Mouse (Mus musculus) kidney, embryonic 15.5 days (tissue): Measurements from ENCODE around the gene Abcg2. TPM values are rescaled to one million over a fixed set of nuclear protein-coding genes. Genes with fewer than 3 reads are reported as not detected.

ENCODE experiments used
- ATAC-seq: fragments of 200-750 bp; cut with Nextera tagmentation; replicated peaks from 2 replicates; pipeline ENCODE4 v1.8.0; 2017; ENCODE audit warnings: moderate TSS enrichment; ENCODE audit not compliant: low FRiP score
- H3K27ac ChIP-seq: fragments of 300-500 bp; sonication (generic); 2 replicates; pipeline ENCODE4 v1.5.1; 2015; ENCODE audit warnings: mild to moderate bottlenecking, inconsistent platforms
- H3K27me3 ChIP-seq: fragments of 300-500 bp; sonication (generic); 2 replicates; pipeline ENCODE4 v1.6.1; 2015; ENCODE audit warnings: inconsistent platforms
- H3K36me3 ChIP-seq: fragments of 300-500 bp; sonication (generic); 2 replicates; pipeline ENCODE4 v1.6.1; 2015; ENCODE audit warnings: inconsistent platforms
- H3K4me1 ChIP-seq: fragments of 300-500 bp; sonication (generic); 2 replicates; pipeline ENCODE4 v1.6.1; 2015; ENCODE audit warnings: inconsistent platforms
- H3K4me2 ChIP-seq: fragments of 300-500 bp; sonication (generic); 2 replicates; pipeline ENCODE4 v1.6.1; 2015; ENCODE audit warnings: moderate library complexity, mild to moderate bottlenecking, inconsistent platforms
- H3K4me3 ChIP-seq: fragments of 300-500 bp; sonication (generic); replicated peaks from 2 replicates; pipeline ENCODE4 v1.5.1; 2015; ENCODE audit warnings: mild to moderate bottlenecking, inconsistent platforms
- H3K9ac ChIP-seq: fragments of 300-500 bp; sonication (generic); 2 replicates; pipeline ENCODE4 v1.6.1; 2015; ENCODE audit warnings: mild to moderate bottlenecking, inconsistent platforms
- H3K9me3 ChIP-seq: fragments of 300-500 bp; sonication (generic); replicated peaks from 2 replicates; pipeline ENCODE4 v1.6.1; 2016; ENCODE audit warnings: inconsistent platforms
- WGBS: fragments of 180-500 bp; shearing (Covaris S2); methylation state at CpG from one replicate; pipeline ENCODE4 v1.1.7; 2015; ENCODE audit warnings: mixed read lengths; 5-methylcytosine and 5-hydroxymethylcytosine counted together
- polyA plus RNA-seq: library from polyadenylated mRNA; unstranded; fragments of >200 nt; fragmentation: Nextera tagmentation; extraction: Ambion mirVana; gene quantifications from 2 replicates; pipeline ENCODE4 v1.2.1, GENCODE M21; 2015

Abcg2 gene
- polyA plus RNA-seq, 1 experiment from 2014 or later = 95.7 TPM

GRCm38 (mm10) chr6:58694765-58695164, 110.4 kb downstream of the Abcg2 start:
- no peak overlapping the region for H3K4me3 ChIP-seq
- ATAC-seq = no peak
- no peaks in the 10 kb centered on the region for H3K27me3 ChIP-seq
- H3K9me3 ChIP-seq = no peaks in the 10 kb centered on the region
- H3K9ac ChIP-seq = no peak overlapping the region
- H3K27ac ChIP-seq = no peak overlapping the region
- peaks cover 13% of the 10 kb centered on the region for H3K36me3 ChIP-seq
- WGBS = 88% methylated on average over 1 of the region's 1 CpGs
- no peak overlapping the region for H3K4me2 ChIP-seq
- no peaks in the 10 kb centered on the region for H3K4me1 ChIP-seq

GRCm38 (mm10) chr6:58710369-58710768, 126.0 kb downstream of the Abcg2 start:
- Histone ChIP-seq H3K4me3 (no peak overlapping the region), H3K4me1 (no peaks in the 10 kb centered on the region), H3K9ac (no peak overlapping the region), H3K27me3 (no peaks in the 10 kb centered on the region), H3K4me2 (no peak overlapping the region), H3K36me3 (no peaks in the 10 kb centered on the region), H3K9me3 (no peaks in the 10 kb centered on the region), H3K27ac (no peak overlapping the region)
- WGBS = 65% methylated on average over 1 of the region's 1 CpGs
- ATAC-seq = no peak

GRCm38 (mm10) chr6:58711909-58712308, 127.6 kb downstream of the Abcg2 start:
- Histone ChIP-seq H3K36me3 (no peaks in the 10 kb centered on the region), H3K4me3 (no peak overlapping the region), H3K9me3 (no peaks in the 10 kb centered on the region), H3K27ac (no peak overlapping the region), H3K4me1 (no peaks in the 10 kb centered on the region), H3K9ac (no peak overlapping the region), H3K4me2 (no peak overlapping the region), H3K27me3 (no peaks in the 10 kb centered on the region)
- WGBS = 59% methylated on average over 2 of the region's 2 CpGs
- ATAC-seq = no peak

GRCm38 (mm10) chr6:58733851-58734250, 149.5 kb downstream of the Abcg2 start:
- no peak overlapping the region for H3K27ac ChIP-seq
- H3K9ac ChIP-seq = no peak overlapping the region
- no peaks in the 10 kb centered on the region for H3K27me3 ChIP-seq
- no peak overlapping the region for H3K4me2 ChIP-seq
- ATAC-seq = no peak
- no peaks in the 10 kb centered on the region for H3K9me3 ChIP-seq
- H3K36me3 ChIP-seq = no peaks in the 10 kb centered on the region
- no peaks in the 10 kb centered on the region for H3K4me1 ChIP-seq
- H3K4me3 ChIP-seq = no peak overlapping the region
- WGBS = 93% methylated on average over 2 of the region's 2 CpGs

GRCm38 (mm10) chr6:58735090-58735489, 150.8 kb downstream of the Abcg2 start:
- Histone ChIP-seq H3K9me3 (no peaks in the 10 kb centered on the region), H3K27me3 (no peaks in the 10 kb centered on the region), H3K4me2 (no peak overlapping the region), H3K27ac (peak overlapping the region; percentile 37; the same call in 1 of the 2 replicates), H3K9ac (no peak overlapping the region), H3K4me1 (no peaks in the 10 kb centered on the region), H3K4me3 (no peak overlapping the region), H3K36me3 (no peaks in the 10 kb centered on the region)
- 86% methylated on average over 1 of the region's 1 CpGs for WGBS
- ATAC-seq = no peak

Other genes with a start within 250 kb of the Abcg2 start
- gene Vmn1r30, start 141.1 kb upstream of the Abcg2 start, polyA plus RNA-seq = not detected in 2 replicates
- not detected in 2 replicates for gene Vmn1r31, start 109.2 kb upstream of the Abcg2 start, polyA plus RNA-seq
- gene Herc3, start 246.9 kb downstream of the Abcg2 start, polyA plus RNA-seq = 8.6 and 10.2 TPM in 2 replicates